Mouse (Mus musculus): ENCODE data around the gene Tmcc1. TPM values are rescaled to one million over a fixed set of nuclear protein-coding genes. Genes with fewer than 3 reads are reported as not detected.

Gene Tmcc1
- polyA plus RNA-seq, 1 experiment from 2014 or later = 14.4 TPM

GRCm38 (mm10) chr6:115987096-115987747, 206.1 kb downstream of the Tmcc1 start:
- Histone ChIP-seq H3K4me2 (peak overlapping the region; percentile 93), H3K36me3 (peaks cover 5% of the 10 kb centered on the region; the same call in 1 of the 2 replicates), H3K27me3 (no peaks in the 10 kb centered on the region), H3K9ac (peak overlapping the region; percentile 31; the same call in 1 of the 2 replicates), H3K4me1 (peaks cover 94% of the 10 kb centered on the region), H3K4me3 (replicated peaks) (peak overlapping the region; percentile 20), H3K9me3 (replicated peaks) (no peaks in the 10 kb centered on the region), H3K27ac (peak overlapping the region; percentile 65)
- no peak for ATAC-seq (replicated peaks; ENCODE audit: low FRiP score)
- WGBS = 38% methylated on average over 9 of the region's 9 CpGs

GRCm38 (mm10) chr6:115986472-115987095, 206.7 kb downstream of the Tmcc1 start:
- H3K4me1 ChIP-seq = peaks cover 91% of the 10 kb centered on the region
- 54% methylated on average over 12 of the region's 12 CpGs for WGBS
- no peaks in the 10 kb centered on the region for H3K27me3 ChIP-seq
- H3K36me3 ChIP-seq = peaks cover 5% of the 10 kb centered on the region; the same call in 1 of the 2 replicates
- no peaks in the 10 kb centered on the region for H3K9me3 ChIP-seq (replicated peaks)
- no peak for ATAC-seq (replicated peaks; ENCODE audit: low FRiP score)
- H3K4me3 ChIP-seq (replicated peaks) = peak overlapping the region; percentile 20
- peak overlapping the region; percentile 93 for H3K4me2 ChIP-seq
- H3K9ac ChIP-seq = peak overlapping the region; percentile 31; the same call in 1 of the 2 replicates
- H3K27ac ChIP-seq = peak overlapping the region; percentile 91

- Histone ChIP-seq H3K36me3 (no peaks in the 10 kb centered on the region; the same call in 1 of the 2 replicates), H3K4me1 (peaks cover 86% of the 10 kb centered on the region), H3K27me3 (no peaks in the 10 kb centered on the region), H3K4me3 (replicated peaks) (no peak overlapping the region), H3K9me3 (replicated peaks) (no peaks in the 10 kb centered on the region), H3K9ac (0 out of 2 replicates have a peak overlapping the region, but pooled peaks have one; percentile 31), H3K27ac (peak overlapping the region; percentile 91; the same call in 1 of the 2 replicates), H3K4me2 (peak overlapping the region; percentile 93)
- ATAC-seq (replicated peaks; ENCODE audit: low FRiP score) = no peak
- WGBS = 41% methylated on average over 9 of the region's 9 CpGs
Observed at GRCm38 (mm10) chr6:115985622-115986021, 207.7 kb downstream of the Tmcc1 start.

GRCm38 (mm10) chr6:115984580-115984979, 208.7 kb downstream of the Tmcc1 start:
- Histone ChIP-seq H3K36me3 (peaks cover 6% of the 10 kb centered on the region; the same call in 1 of the 2 replicates), H3K4me1 (peaks cover 86% of the 10 kb centered on the region), H3K4me2 (peak overlapping the region; percentile 93), H3K9me3 (replicated peaks) (no peaks in the 10 kb centered on the region), H3K9ac (0 out of 2 replicates have a peak overlapping the region, but pooled peaks have one; percentile 31), H3K27me3 (no peaks in the 10 kb centered on the region), H3K4me3 (replicated peaks) (peak overlapping the region; percentile 3; the same call in 1 of the 2 replicates), H3K27ac (peak overlapping the region; percentile 91)
- ATAC-seq (replicated peaks; ENCODE audit: low FRiP score) = no peak
- 63% methylated on average over 7 of the region's 7 CpGs for WGBS

GRCm38 (mm10) chr6:115983306-115984038, 209.8 kb downstream of the Tmcc1 start:
- Histone ChIP-seq H3K9me3 (replicated peaks) (no peaks in the 10 kb centered on the region), H3K4me3 (replicated peaks) (0 out of 2 replicates have a peak overlapping the region, but pooled peaks have one; percentile 5)
- 0 out of 2 replicates have a peak, but pooled peaks have one; percentile 45 for ATAC-seq (replicated peaks; ENCODE audit: low FRiP score)

GRCm38 (mm10) chr6:115982889-115983288, 210.4 kb downstream of the Tmcc1 start:
- Histone ChIP-seq H3K9me3 (replicated peaks) (no peaks in the 10 kb centered on the region), H3K9ac (0 out of 2 replicates have a peak overlapping the region, but pooled peaks have one; percentile 5), H3K4me1 (peaks cover 91% of the 10 kb centered on the region), H3K4me2 (peak overlapping the region; percentile 43), H3K4me3 (replicated peaks) (0 out of 2 replicates have a peak overlapping the region, but pooled peaks have one; percentile 5), H3K36me3 (peaks cover 22% of the 10 kb centered on the region; the same call in 1 of the 2 replicates), H3K27me3 (no peaks in the 10 kb centered on the region), H3K27ac (peak overlapping the region; percentile 91)
- ATAC-seq (replicated peaks; ENCODE audit: low FRiP score) = peak; percentile 34; the same call in 1 of the 2 replicates
- WGBS = 20% methylated on average over 7 of the region's 7 CpGs

More at GRCm38 (mm10) chr6:115983306-115984038, 209.8 kb downstream of the Tmcc1 start:
- Histone ChIP-seq H3K4me2 (peak overlapping the region; percentile 43), H3K27me3 (no peaks in the 10 kb centered on the region), H3K4me1 (peaks cover 87% of the 10 kb centered on the region), H3K36me3 (peaks cover 17% of the 10 kb centered on the region; the same call in 1 of the 2 replicates), H3K27ac (peak overlapping the region; percentile 91), H3K9ac (0 out of 2 replicates have a peak overlapping the region, but pooled peaks have one; percentile 5)
- WGBS = 21% methylated on average over 12 of the region's 12 CpGs

GRCm38 (mm10) chr6:115978596-115978995, 214.7 kb downstream of the Tmcc1 start:
- Histone ChIP-seq H3K4me3 (replicated peaks) (no peak overlapping the region), H3K4me2 (no peak overlapping the region), H3K9me3 (replicated peaks) (no peaks in the 10 kb centered on the region), H3K4me1 (peaks cover 64% of the 10 kb centered on the region), H3K27ac (no peak overlapping the region), H3K9ac (no peak overlapping the region), H3K36me3 (peaks cover 64% of the 10 kb centered on the region), H3K27me3 (no peaks in the 10 kb centered on the region)
- no peak for ATAC-seq (replicated peaks; ENCODE audit: low FRiP score)
- WGBS = 68% methylated on average over 8 of the region's 8 CpGs

- H3K9ac ChIP-seq = no peak overlapping the region
- 76% methylated on average over 15 of the region's 15 CpGs for WGBS
- no peak overlapping the region for H3K4me2 ChIP-seq
- H3K4me1 ChIP-seq = peaks cover 64% of the 10 kb centered on the region
- no peak overlapping the region for H3K27ac ChIP-seq
- peaks cover 67% of the 10 kb centered on the region for H3K36me3 ChIP-seq
- no peak overlapping the region for H3K4me3 ChIP-seq (replicated peaks)
- no peaks in the 10 kb centered on the region for H3K9me3 ChIP-seq (replicated peaks)
- no peaks in the 10 kb centered on the region for H3K27me3 ChIP-seq
- ATAC-seq (replicated peaks; ENCODE audit: low FRiP score) = no peak
Observed at GRCm38 (mm10) chr6:115977810-115978209, 215.5 kb downstream of the Tmcc1 start.

GRCm38 (mm10) chr6:115975606-115976005, 217.7 kb downstream of the Tmcc1 start:
- no peaks in the 10 kb centered on the region for H3K27me3 ChIP-seq
- H3K4me3 ChIP-seq (replicated peaks) = no peak overlapping the region
- WGBS = 81% methylated on average over 8 of the region's 8 CpGs
- H3K9me3 ChIP-seq (replicated peaks) = no peaks in the 10 kb centered on the region
- H3K36me3 ChIP-seq = peaks cover 78% of the 10 kb centered on the region
- no peak overlapping the region for H3K27ac ChIP-seq
- no peak overlapping the region for H3K4me2 ChIP-seq
- peaks cover 72% of the 10 kb centered on the region for H3K4me1 ChIP-seq
- no peak for ATAC-seq (replicated peaks; ENCODE audit: low FRiP score)
- no peak overlapping the region for H3K9ac ChIP-seq

GRCm38 (mm10) chr6:115973881-115974662, 219.2 kb downstream of the Tmcc1 start:
- 76% methylated on average over 16 of the region's 16 CpGs for WGBS
- Histone ChIP-seq H3K36me3 (peaks cover 78% of the 10 kb centered on the region), H3K4me1 (peaks cover 58% of the 10 kb centered on the region), H3K27ac (peak overlapping the region; percentile 18; the same call in 1 of the 2 replicates), H3K9ac (no peak overlapping the region), H3K9me3 (replicated peaks) (no peaks in the 10 kb centered on the region), H3K4me2 (no peak overlapping the region), H3K27me3 (no peaks in the 10 kb centered on the region), H3K4me3 (replicated peaks) (no peak overlapping the region)
- ATAC-seq (replicated peaks; ENCODE audit: low FRiP score) = no peak

Measured in kidney, embryonic 15.5 days (tissue).